Mouse (Mus musculus) kidney, postnatal 0 days (tissue): ENCODE results near the gene Ilf2. TPM values are rescaled to one million over a fixed set of nuclear protein-coding genes. Genes with fewer than 3 reads are reported as not detected.

Experiments
- ATAC-seq: fragments of 200-750 bp; cut with Nextera tagmentation; replicated peaks from 2 replicates; pipeline ENCODE4 v1.8.0; 2017; ENCODE audit warnings: low read depth, moderate number of reproducible peaks, moderate TSS enrichment, moderate library complexity; ENCODE audit not compliant: low FRiP score
- DNase-seq: peaks from one replicate; pipeline ENCODE4 v3.0.0-alpha.2; 2016; ENCODE audit warnings: low spot score
- H3K27ac ChIP-seq: fragments of 300-500 bp; sonication (generic); 2 replicates; pipeline ENCODE4 v1.5.1; 2014; ENCODE audit warnings: mild to moderate bottlenecking
- H3K27me3 ChIP-seq: fragments of 300-500 bp; sonication (generic); 2 replicates; pipeline ENCODE4 v1.6.1; 2014; ENCODE audit warnings: low read length, mixed read lengths; ENCODE audit not compliant: insufficient read depth
- H3K36me3 ChIP-seq: fragments of 300-500 bp; sonication (generic); 2 replicates; pipeline ENCODE4 v1.6.1; 2014; ENCODE audit warnings: low read length, mixed read lengths; ENCODE audit not compliant: insufficient read depth
- H3K4me1 ChIP-seq: fragments of 300-500 bp; sonication (generic); replicated peaks from 2 replicates; pipeline ENCODE4 v1.6.1; 2014; ENCODE audit warnings: antibody characterized with exemption, low read length, mixed read lengths; ENCODE audit not compliant: insufficient read depth
- H3K4me2 ChIP-seq: fragments of 300-500 bp; sonication (generic); 2 replicates; pipeline ENCODE4 v1.6.1; 2014; ENCODE audit warnings: mild to moderate bottlenecking, low read length, moderate library complexity, mixed read lengths
- H3K4me3 ChIP-seq: fragments of 300-500 bp; sonication (generic); replicated peaks from 2 replicates; pipeline ENCODE4 v1.5.1; 2014; ENCODE audit warnings: low read depth, low read length
- H3K9ac ChIP-seq: fragments of 300-500 bp; sonication (generic); 2 replicates; pipeline ENCODE4 v1.6.1; 2014; ENCODE audit warnings: low read depth, low read length
- H3K9me3 ChIP-seq: fragments of 300-500 bp; sonication (generic); replicated peaks from 2 replicates; pipeline ENCODE4 v1.6.1; 2016; ENCODE audit warnings: low read length, inconsistent platforms, mixed read lengths
- CTCF ChIP-seq: IDR thresholded peaks from 2 replicates; pipeline ENCODE4 v1.5.1; 2016; ENCODE audit warnings: antibody characterized with exemption, low read depth, mild to moderate bottlenecking, moderate library complexity
- WGBS: fragments of 180-500 bp; shearing (Covaris S2); extraction: QIAGEN DNeasy Blood & Tissue Kit; methylation state at CpG from one replicate; pipeline ENCODE4 v1.1.7; 2014; 5-methylcytosine and 5-hydroxymethylcytosine counted together
- polyA plus RNA-seq: library from polyadenylated mRNA; unstranded; fragments of >200 nt; fragmentation: Nextera tagmentation; extraction: Ambion mirVana; gene quantifications from 2 replicates; pipeline ENCODE4 v1.2.1, GENCODE M21; 2015

The Ilf2 gene
- polyA plus RNA-seq, 1 experiment from 2014 or later: 118 TPM

- Histone ChIP-seq H3K36me3 (no peaks in the 10 kb centered on the region), H3K9ac (no peak overlapping the region), H3K27me3 (no peaks in the 10 kb centered on the region), H3K9me3 (no peaks in the 10 kb centered on the region), H3K4me2 (no peak overlapping the region), H3K4me1 (0 out of 2 replicates have a peak, but pooled peaks cover 2% of the 10 kb centered on the region), H3K4me3 (no peak overlapping the region), H3K27ac (no peak overlapping the region)
- DNase-seq: no peak
- whole genome bisulfite sequencing: 83% methylated on average over 9 of the region's 9 CpGs
- no peak for TF ChIP-seq CTCF
- no peak for ATAC-seq
These were observed 16.2 kb upstream of the Ilf2 start for GRCm38 (mm10) chr3:90459727-90460126.

GRCm38 (mm10) chr3:90460315-90460714, 15.6 kb upstream of the Ilf2 start:
- DNase-seq: no peak

GRCm38 (mm10) chr3:90461935-90462334, 14.0 kb upstream of the Ilf2 start:
- WGBS: 90% methylated on average over 3 of the region's 3 CpGs
- H3K9me3 ChIP-seq: no peaks in the 10 kb centered on the region
- ATAC-seq (no peak), DNase-seq (no peak)
- H3K9ac ChIP-seq: no peak overlapping the region
- 0 out of 2 replicates have a peak, but pooled peaks cover 5% of the 10 kb centered on the region for H3K4me1 ChIP-seq
- no peak overlapping the region for H3K27ac ChIP-seq
- H3K36me3 ChIP-seq: no peaks in the 10 kb centered on the region
- no peaks in the 10 kb centered on the region for H3K27me3 ChIP-seq
- H3K4me2 ChIP-seq: no peak overlapping the region
- no peak overlapping the region for H3K4me3 ChIP-seq
- no peak for TF ChIP-seq CTCF

More at GRCm38 (mm10) chr3:90460315-90460714, 15.6 kb upstream of the Ilf2 start:
- ATAC-seq: no peak
- TF ChIP-seq CTCF: no peak
- Histone ChIP-seq H3K27ac (no peak overlapping the region), H3K4me1 (0 out of 2 replicates have a peak, but pooled peaks cover 2% of the 10 kb centered on the region), H3K9me3 (no peaks in the 10 kb centered on the region), H3K36me3 (no peaks in the 10 kb centered on the region), H3K9ac (no peak overlapping the region), H3K4me2 (no peak overlapping the region), H3K27me3 (no peaks in the 10 kb centered on the region), H3K4me3 (no peak overlapping the region)
- WGBS: 62% methylated on average over 5 of the region's 5 CpGs

GRCm38 (mm10) chr3:90462579-90462978, 13.3 kb upstream of the Ilf2 start:
- no peaks in the 10 kb centered on the region for H3K36me3 ChIP-seq
- no peaks in the 10 kb centered on the region for H3K27me3 ChIP-seq
- TF ChIP-seq CTCF: peak; percentile 12; the same call in 1 of the 2 replicates
- no peak overlapping the region for H3K9ac ChIP-seq
- H3K4me2 ChIP-seq: peak overlapping the region; percentile 96
- ATAC-seq (no peak), DNase-seq (no peak)
- H3K4me1 ChIP-seq: 0 out of 2 replicates have a peak, but pooled peaks cover 5% of the 10 kb centered on the region
- 0 out of 2 replicates have a peak overlapping the region, but pooled peaks have one; percentile 0 for H3K4me3 ChIP-seq
- H3K9me3 ChIP-seq: no peaks in the 10 kb centered on the region
- H3K27ac ChIP-seq: no peak overlapping the region
- WGBS: 37% methylated on average over 7 of the region's 7 CpGs

GRCm38 (mm10) chr3:90464552-90465080, 11.3 kb upstream of the Ilf2 start:
- H3K4me1 ChIP-seq: 0 out of 2 replicates have a peak, but pooled peaks cover 5% of the 10 kb centered on the region
- H3K27ac ChIP-seq: peak overlapping the region; percentile 47
- H3K9me3 ChIP-seq: no peaks in the 10 kb centered on the region
- no peaks in the 10 kb centered on the region for H3K27me3 ChIP-seq
- DNase-seq: peak; percentile 62
- no peak; the same call in 1 of the 2 replicates for ATAC-seq
- no peaks in the 10 kb centered on the region for H3K36me3 ChIP-seq
- H3K4me3 ChIP-seq: peak overlapping the region; percentile 46
- H3K9ac ChIP-seq: peak overlapping the region; percentile 66
- H3K4me2 ChIP-seq: peak overlapping the region; percentile 96
- WGBS: 13% methylated on average over 37 of the region's 37 CpGs
- TF ChIP-seq CTCF: peak; percentile 4; the same call in 1 of the 2 replicates

- Histone ChIP-seq H3K27ac (peak overlapping the region; percentile 47), H3K27me3 (no peaks in the 10 kb centered on the region), H3K9me3 (no peaks in the 10 kb centered on the region), H3K4me1 (0 out of 2 replicates have a peak, but pooled peaks cover 3% of the 10 kb centered on the region), H3K9ac (peak overlapping the region; percentile 66), H3K4me3 (peak overlapping the region; percentile 46), H3K4me2 (peak overlapping the region; percentile 96), H3K36me3 (no peaks in the 10 kb centered on the region)
- ATAC-seq (peak; percentile 37), DNase-seq (peak; percentile 28)
- 1% methylated on average over 75 of the region's 75 CpGs for WGBS
- TF ChIP-seq CTCF: no peak
These were observed 10.7 kb upstream of the Ilf2 start for GRCm38 (mm10) chr3:90465081-90465685.
